Comparison of ENCODE assay signal across 12 mouse cellular contexts in genomic region chr5:85780730-85781454, GRCm38 (mm10).
DNase-seq lines count a peak whose midpoint lies in the region; ATAC-seq and TF ChIP-seq lines count a peak whose summit lies in the region.
"Had no signal": no experiment of that assay in that cellular context is flagged by ENCODE, and none has a peak within 500 bp of the region (broad histone marks: within the 10 kb centered on the region; RNA-seq: fewer than 3 reads in every experiment).

No protein-coding gene starts in this region.

- no peak overlapping the region for H3K9ac ChIP-seq in intestine, embryonic 15.5 days
- no peak overlapping the region for H3K9ac ChIP-seq in intestine, postnatal 0 days (ENCODE audit: low read depth, low read length)
- no peak overlapping the region for H3K9ac ChIP-seq in CH12.LX (ENCODE audit: insufficient read depth, low read depth)
- no peak overlapping the region for H3K9ac ChIP-seq in midbrain, embryonic 12.5 days (replicated peaks)
- H3K9ac ChIP-seq: embryonic facial prominence, embryonic 12.5 days; heart, embryonic 15.5 days; limb, embryonic 15.5 days had no signal

- TF ChIP-seq RAD21 in CH12.LX (IDR thresholded peaks at IDR 0.05; ENCODE audit: low read depth, low read length): no peak

- no peak overlapping the region for H3K4me3 ChIP-seq in intestine, embryonic 15.5 days (replicated peaks)
- H3K4me3 ChIP-seq in intestine, postnatal 0 days (ENCODE audit: low read depth, low read length): no peak overlapping the region
- H3K4me3 ChIP-seq in CH12.LX (replicated peaks in 1 of 3; ENCODE audit: low read depth in 2 of 3, low read length in 2 of 3, poor library complexity in 1 of 3): no peak overlapping the region
- no peak overlapping the region for H3K4me3 ChIP-seq in hindbrain, embryonic 10.5 days
- H3K4me3 ChIP-seq in midbrain, embryonic 12.5 days: no peak overlapping the region
- H3K4me3 ChIP-seq: embryonic facial prominence, embryonic 12.5 days; heart, embryonic 15.5 days; limb, embryonic 15.5 days had no signal

- intact Hi-C loops in heart, postnatal 14 days (cut with DNase I): no loop called here

- no peak overlapping the region for H3K4me2 ChIP-seq in intestine, embryonic 15.5 days (replicated peaks)
- no peak overlapping the region for H3K4me2 ChIP-seq in intestine, postnatal 0 days (replicated peaks; ENCODE audit: low read depth)
- no peak overlapping the region for H3K4me2 ChIP-seq in CH12.LX (ENCODE audit: insufficient read depth, low read depth, poor library complexity, severe bottlenecking)
- no peak overlapping the region for H3K4me2 ChIP-seq in midbrain, embryonic 12.5 days (replicated peaks)
- H3K4me2 ChIP-seq: embryonic facial prominence, embryonic 12.5 days; heart, embryonic 15.5 days; limb, embryonic 15.5 days had no signal

- no peak for TF ChIP-seq EP300 in CH12.LX (IDR thresholded peaks at IDR 0.05; ENCODE audit: low read length)

- 35% methylated on average over 8 of the region's 8 CpGs for WGBS in intestine, embryonic 15.5 days
- WGBS in intestine, postnatal 0 days: 54% methylated on average over 8 of the region's 8 CpGs
- WGBS in hindbrain, embryonic 10.5 days: 40% methylated on average over 8 of the region's 8 CpGs
- WGBS in midbrain, embryonic 12.5 days: 46% methylated on average over 8 of the region's 8 CpGs

- in situ Hi-C loops in CH12.LX (cut with MboI; ENCODE audit: low pct_ligation_motif_present, low pct_unique_long_range_greater_than_20kb, low sequenced_read_pairs): no loop called here

- no peak for TF ChIP-seq POLR2A in CH12.LX (IDR thresholded peaks at IDR 0.05; ENCODE audit: low read depth, low read length)

- H3K4me1 ChIP-seq in intestine, embryonic 15.5 days (replicated peaks): no peaks in the 10 kb centered on the region
- H3K4me1 ChIP-seq in intestine, postnatal 0 days (replicated peaks; ENCODE audit: control insufficient read depth, insufficient read depth, low read length): no peaks in the 10 kb centered on the region
- peaks cover 0 to 12% of the 10 kb centered on the region in 2 experiments; a peak in 2 of 4 replicates for H3K4me1 ChIP-seq in CH12.LX (ENCODE audit: control insufficient read depth in 1 of 2, insufficient read depth in 2 of 2)
- peaks cover 3% of the 10 kb centered on the region; the same call in 1 of the 2 replicates for H3K4me1 ChIP-seq in hindbrain, embryonic 10.5 days (replicated peaks)
- peaks cover 5% of the 10 kb centered on the region; the same call in 1 of the 2 replicates for H3K4me1 ChIP-seq in midbrain, embryonic 12.5 days
- H3K4me1 ChIP-seq: embryonic facial prominence, embryonic 12.5 days; heart, embryonic 15.5 days; limb, embryonic 15.5 days had no signal

- dilution Hi-C loops in CH12.LX (cut with MboI; ENCODE audit: extremely low pct_ligation_motif_present, extremely low pct_unique_long_range_greater_than_20kb, low sequenced_read_pairs): no loop called here

- peak; percentile 43; the same call in 1 of the 2 replicates for ATAC-seq in intestine, embryonic 15.5 days
- no peak for ATAC-seq in intestine, postnatal 0 days
- ATAC-seq in midbrain, embryonic 12.5 days (ENCODE audit: low FRiP score, low read depth): peak; percentile 76

- H3K36me3 ChIP-seq in intestine, embryonic 15.5 days: no peaks in the 10 kb centered on the region
- H3K36me3 ChIP-seq in intestine, postnatal 0 days (ENCODE audit: control insufficient read depth, insufficient read depth): no peaks in the 10 kb centered on the region
- H3K36me3 ChIP-seq in CH12.LX (replicated peaks in 1 of 2; ENCODE audit: control insufficient read depth in 1 of 2, insufficient read depth in 1 of 2, low read length in 1 of 2): no peaks in the 10 kb centered on the region
- H3K36me3 ChIP-seq in hindbrain, embryonic 10.5 days: no peaks in the 10 kb centered on the region
- H3K36me3 ChIP-seq in midbrain, embryonic 12.5 days: no peaks in the 10 kb centered on the region
- H3K36me3 ChIP-seq: embryonic facial prominence, embryonic 12.5 days; heart, embryonic 15.5 days; limb, embryonic 15.5 days had no signal

- H3K79me2 ChIP-seq in CH12.LX (replicated peaks; ENCODE audit: control insufficient read depth, extremely low read depth, insufficient read depth, poor library complexity, severe bottlenecking): no peaks in the 10 kb centered on the region

- peak; percentile 42 for DNase-seq in CH12.LX (ENCODE audit: extremely low read depth)
- peak; percentile 22 for DNase-seq in hindbrain, embryonic 10.5 days (ENCODE audit: low spot score)
- no peak for DNase-seq in heart, postnatal 14 days
- DNase-seq in layer of hippocampus, adult 11-12 months (ENCODE audit: low spot score): no peak
- DNase-seq in heart, adult 18-20 months: no peak
- DNase-seq: right cerebral cortex, adult 18-20 months had no signal

- H3K27me3 ChIP-seq in intestine, embryonic 15.5 days (replicated peaks): no peaks in the 10 kb centered on the region
- no peaks in the 10 kb centered on the region for H3K27me3 ChIP-seq in intestine, postnatal 0 days (replicated peaks; ENCODE audit: control insufficient read depth, insufficient read depth, low read length)
- H3K27me3 ChIP-seq in CH12.LX (replicated peaks): no peaks in the 10 kb centered on the region
- H3K27me3 ChIP-seq in hindbrain, embryonic 10.5 days (ENCODE audit: insufficient read depth, poor library complexity, severe bottlenecking): no peaks in the 10 kb centered on the region
- no peaks in the 10 kb centered on the region for H3K27me3 ChIP-seq in midbrain, embryonic 12.5 days
- H3K27me3 ChIP-seq: embryonic facial prominence, embryonic 12.5 days; heart, embryonic 15.5 days; limb, embryonic 15.5 days had no signal

- no peak for TF ChIP-seq CTCF in intestine, postnatal 0 days (IDR thresholded peaks at IDR 0.05; ENCODE audit: low read depth)
- no peak for TF ChIP-seq CTCF in CH12.LX (conservative IDR thresholded peaks at IDR 0.05 in 1 of 2, IDR thresholded peaks at IDR 0.05 in 1 of 2; ENCODE audit: low read depth in 2 of 2, low read length in 2 of 2)

- H3K27ac ChIP-seq in intestine, embryonic 15.5 days: no peak overlapping the region
- H3K27ac ChIP-seq in intestine, postnatal 0 days (ENCODE audit: low read depth, low read length): no peak overlapping the region
- H3K27ac ChIP-seq in CH12.LX (ENCODE audit: insufficient read depth, low read depth): no peak overlapping the region
- H3K27ac ChIP-seq in hindbrain, embryonic 10.5 days: peak overlapping the region; percentile 50; the same call in 1 of the 2 replicates
- H3K27ac ChIP-seq in midbrain, embryonic 12.5 days (replicated peaks): peak overlapping the region; percentile 52
- H3K27ac ChIP-seq: embryonic facial prominence, embryonic 12.5 days; heart, embryonic 15.5 days; limb, embryonic 15.5 days had no signal

- no peaks in the 10 kb centered on the region for H3K9me3 ChIP-seq in intestine, embryonic 15.5 days
- no peaks in the 10 kb centered on the region for H3K9me3 ChIP-seq in intestine, postnatal 0 days (ENCODE audit: control insufficient read depth)
- H3K9me3 ChIP-seq in CH12.LX (replicated peaks; ENCODE audit: low read length): no peaks in the 10 kb centered on the region
- H3K9me3 ChIP-seq in hindbrain, embryonic 10.5 days: no peaks in the 10 kb centered on the region
- H3K9me3 ChIP-seq in midbrain, embryonic 12.5 days: no peaks in the 10 kb centered on the region
- H3K9me3 ChIP-seq: embryonic facial prominence, embryonic 12.5 days; heart, embryonic 15.5 days; limb, embryonic 15.5 days had no signal

TF ChIP-seq in CH12.LX, 34 proteins besides CTCF, POLR2A, EP300 and RAD21:
- TF ChIP-seq TBP (conservative IDR thresholded peaks at IDR 0.05; ENCODE audit: low read depth, low read length) (no peak), BHLHE40 (IDR thresholded peaks at IDR 0.05; ENCODE audit: low read depth, low read length) (peak; percentile 52)

Comparison
In these comparisons a context has a peak if more than half of its experiments do, and no peak if none do; other contexts are left out.
1. H3K27ac ChIP-seq: peak in hindbrain, embryonic 10.5 days (single experiment) and midbrain, embryonic 12.5 days (single experiment); none in intestine, embryonic 15.5 days (single experiment), intestine, postnatal 0 days (single experiment) and CH12.LX (single experiment).
2. DNase-seq: peak in CH12.LX (single experiment) and hindbrain, embryonic 10.5 days (single experiment); none in heart, postnatal 14 days (0 of 2), layer of hippocampus, adult 11-12 months (single experiment) and heart, adult 18-20 months (0 of 2).